In the genomic region with DNA sequence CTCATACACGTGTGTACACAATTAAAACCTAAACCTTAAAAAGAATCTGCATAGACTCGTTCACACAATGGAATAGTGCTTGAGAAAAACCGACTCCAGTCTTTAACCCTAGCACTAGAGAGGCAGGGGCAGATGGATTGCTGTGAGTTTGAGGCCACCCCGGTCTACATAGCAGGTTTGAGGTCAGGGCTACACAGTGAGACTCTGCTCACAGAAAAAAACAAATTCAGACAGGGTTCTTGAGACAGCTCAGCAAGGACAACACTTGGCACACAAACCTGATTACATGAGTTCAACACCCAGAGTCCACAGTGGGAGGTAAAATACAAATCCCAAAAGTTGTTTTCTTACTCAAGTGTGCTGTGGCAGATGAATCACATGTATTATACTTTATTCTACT, we compare ENCODE assay signal across 33 mouse cellular contexts.
"Had no signal": no experiment of that assay in that cellular context is flagged by ENCODE, and none has a peak within 500 bp of the region (broad histone marks: within the 10 kb centered on the region; RNA-seq: fewer than 3 reads in every experiment).

No protein-coding gene starts in this region.

- H3K27ac ChIP-seq: heart, embryonic 13.5 days; heart, embryonic 15.5 days; hindbrain, embryonic 10.5 days; hindbrain, embryonic 12.5 days; hindbrain, embryonic 13.5 days; hindbrain, embryonic 14.5 days; hindbrain, embryonic 15.5 days; hindbrain, postnatal 0 days; intestine, embryonic 15.5 days; kidney, embryonic 15.5 days; kidney, postnatal 0 days; layer of hippocampus, adult 2 months; left cerebral cortex, adult 2 months had no signal

- H3K4me3 ChIP-seq: heart, embryonic 13.5 days; heart, embryonic 15.5 days; hindbrain, embryonic 10.5 days; hindbrain, embryonic 12.5 days; hindbrain, embryonic 13.5 days; hindbrain, embryonic 15.5 days; intestine, embryonic 15.5 days; kidney, embryonic 15.5 days; layer of hippocampus, adult 2 months; left cerebral cortex, adult 2 months had no signal

- DNase-seq: heart, postnatal 10 days; heart, postnatal 14 days; heart, postnatal 36 days; heart, postnatal 4 days; kidney, adult 11 months; kidney, adult 18-20 months; kidney, adult 2 months; kidney, adult 8-10 months; kidney, adult 9 months; kidney, postnatal 10 days; kidney, postnatal 14 days; kidney, postnatal 25 days; kidney, postnatal 36 days; kidney, postnatal 4 days; layer of hippocampus, adult 9-11 months; layer of hippocampus, postnatal 36 days had no signal

- ATAC-seq: hindbrain, embryonic 16.5 days; hindbrain, postnatal 0 days; inflammation-experienced regulatory T-cells, adult 6 months; intestine, embryonic 15.5 days; intestine, embryonic 16.5 days; intestine, postnatal 0 days had no signal

- H3K27me3 ChIP-seq: heart, embryonic 13.5 days; heart, embryonic 15.5 days; hindbrain, embryonic 12.5 days; hindbrain, embryonic 13.5 days; hindbrain, embryonic 15.5 days; intestine, embryonic 15.5 days; kidney, embryonic 15.5 days had no signal

- H3K9ac ChIP-seq: heart, embryonic 13.5 days; heart, embryonic 15.5 days; hindbrain, embryonic 12.5 days; hindbrain, embryonic 13.5 days; hindbrain, embryonic 14.5 days; hindbrain, embryonic 15.5 days; intestine, embryonic 15.5 days; kidney, embryonic 15.5 days had no signal

- H3K9me3 ChIP-seq: heart, embryonic 13.5 days; heart, embryonic 15.5 days; hindbrain, embryonic 10.5 days; hindbrain, embryonic 12.5 days; hindbrain, embryonic 13.5 days; hindbrain, embryonic 15.5 days; intestine, embryonic 15.5 days; kidney, embryonic 15.5 days had no signal

- H3K4me2 ChIP-seq: heart, embryonic 13.5 days; heart, embryonic 15.5 days; hindbrain, embryonic 12.5 days; hindbrain, embryonic 13.5 days; hindbrain, embryonic 14.5 days; hindbrain, embryonic 15.5 days; intestine, embryonic 15.5 days; kidney, embryonic 15.5 days had no signal

- H3K4me1 ChIP-seq: heart, embryonic 13.5 days; heart, embryonic 15.5 days; hindbrain, embryonic 10.5 days; hindbrain, embryonic 12.5 days; hindbrain, embryonic 13.5 days; hindbrain, embryonic 15.5 days; intestine, embryonic 15.5 days; kidney, embryonic 15.5 days had no signal
